Mouse (Mus musculus) spleen, adult 2 months (tissue): ENCODE data around the gene Hoxd3.

Experiments used
- CTCF ChIP-seq: fragments of 200-500 bp; IDR thresholded peaks from 2 replicates; pipeline ENCODE4 v1.5.1; 2011; ENCODE audit warnings: mild to moderate bottlenecking, inconsistent platforms; ENCODE audit not compliant: insufficient read depth, insufficient read length, insufficient replicate concordance; ENCODE audit errors: extremely low read depth
- POLR2A ChIP-seq: fragments of 200-500 bp; IDR thresholded peaks from 2 replicates; pipeline ENCODE4 v1.6.1; 2011; ENCODE audit warnings: low read depth, low read length, inconsistent platforms

- no peak for TF ChIP-seq CTCF
- no peak for TF ChIP-seq POLR2A
Measured at GRCm38 (mm10) chr2:74697567-74698121, 14.1 kb upstream of the Hoxd3 start, which contains the start of gene Hoxd9.
